Mouse (Mus musculus) stomach, postnatal 0 days (tissue): Measurements from ENCODE around the gene Myct1. TPM values are rescaled to one million over a fixed set of nuclear protein-coding genes. Genes with fewer than 3 reads are reported as not detected.

Source experiments
- ATAC-seq: fragments of 200-750 bp; cut with Nextera tagmentation; 2 replicates; pipeline ENCODE4 v1.8.0; 2017; ENCODE audit not compliant: low FRiP score, low TSS enrichment
- DNase-seq: peaks from one replicate; pipeline ENCODE4 v3.0.0-alpha.2; 2016; ENCODE audit warnings: low spot score
- H3K27ac ChIP-seq: fragments of 300-500 bp; sonication (generic); replicated peaks from 2 replicates; pipeline ENCODE4 v1.5.1; 2014; ENCODE audit warnings: mild to moderate bottlenecking, control low read depth
- H3K27me3 ChIP-seq: fragments of 300-500 bp; sonication (generic); 2 replicates; pipeline ENCODE4 v1.6.1; 2014; ENCODE audit warnings: low read length; ENCODE audit not compliant: control insufficient read depth, insufficient read depth
- H3K36me3 ChIP-seq: fragments of 300-500 bp; sonication (generic); 2 replicates; pipeline ENCODE4 v1.6.1; 2014; ENCODE audit warnings: low read length, mixed read lengths; ENCODE audit not compliant: control insufficient read depth, insufficient read depth
- H3K4me1 ChIP-seq: fragments of 300-500 bp; sonication (generic); replicated peaks from 2 replicates; pipeline ENCODE4 v1.6.1; 2014; ENCODE audit warnings: antibody characterized with exemption; ENCODE audit not compliant: control insufficient read depth, insufficient read depth
- H3K4me2 ChIP-seq: fragments of 300-500 bp; sonication (generic); replicated peaks from 2 replicates; pipeline ENCODE4 v1.6.1; 2014; ENCODE audit warnings: low read depth, mild to moderate bottlenecking, control low read depth, moderate library complexity
- H3K4me3 ChIP-seq: fragments of 300-500 bp; sonication (generic); 2 replicates; pipeline ENCODE4 v1.5.1; 2014; ENCODE audit warnings: low read depth, low read length, control low read depth
- H3K9ac ChIP-seq: fragments of 300-500 bp; sonication (generic); 2 replicates; pipeline ENCODE4 v1.6.1; 2014; ENCODE audit warnings: mild to moderate bottlenecking, low read length, control low read depth, mixed read lengths
- H3K9me3 ChIP-seq: fragments of 300-500 bp; sonication (generic); 2 replicates; pipeline ENCODE4 v1.6.1; 2016; ENCODE audit warnings: low read length; ENCODE audit not compliant: control insufficient read depth
- CTCF ChIP-seq: IDR thresholded peaks from 2 replicates; pipeline ENCODE4 v1.5.1; 2016; ENCODE audit warnings: antibody characterized with exemption, low read depth, mild to moderate bottlenecking, moderate library complexity
- EP300 ChIP-seq: optimal IDR thresholded peaks from 2 replicates; pipeline ENCODE3; 2016; ENCODE audit warnings: antibody characterized with exemption
- WGBS: fragments of 180-500 bp; shearing (Covaris S2); extraction: QIAGEN DNeasy Blood & Tissue Kit; methylation state at CpG from one replicate; pipeline ENCODE4 v1.1.7; 2014; 5-methylcytosine and 5-hydroxymethylcytosine counted together
- polyA plus RNA-seq: library from polyadenylated mRNA; unstranded; fragments of >200 nt; fragmentation: Nextera tagmentation; extraction: Ambion mirVana; gene quantifications from 2 replicates; pipeline ENCODE4 v1.2.1, GENCODE M21; 2015

Myct1 gene
- polyA plus RNA-seq, result 2.4 and 2.6 TPM in 2 replicates

DNA sequence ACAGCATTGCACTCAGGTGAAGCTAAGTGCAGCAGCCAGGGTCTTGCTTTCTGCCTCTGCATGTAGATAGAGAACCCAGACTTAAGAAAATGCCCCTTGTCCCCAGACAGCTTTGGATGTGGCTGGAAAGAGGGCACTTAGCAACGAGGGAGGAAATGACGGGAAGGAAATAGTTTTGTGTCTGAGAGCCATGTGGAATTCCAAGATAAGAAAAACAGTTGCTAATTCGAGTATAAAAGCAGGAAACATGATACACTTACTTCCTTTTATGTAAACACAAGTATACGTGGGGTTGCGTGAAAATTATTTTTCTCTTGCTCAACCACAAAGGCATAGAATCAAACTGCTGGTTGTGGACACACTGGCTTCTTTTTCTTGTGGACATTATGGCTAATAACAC, at the start of gene Myct1:
Myct1 (plus strand) TSS at position 312 of the 400 bp plus-strand sequence.
- ATAC-seq (no peak), DNase-seq (no peak)
- Histone ChIP-seq H3K4me2 (no peak within 1 kb of the TSS), H3K27ac (no peak within 1 kb of the TSS), H3K27me3 (no peaks in the 10 kb centered on the region), H3K36me3 (no peaks in the 10 kb centered on the region), H3K9ac (no peak within 1 kb of the TSS), H3K4me3 (0 out of 2 replicates have a peak within 1 kb of the TSS, but pooled peaks have one; percentile 13), H3K4me1 (no peaks in the 10 kb centered on the region), H3K9me3 (no peaks in the 10 kb centered on the region)
- WGBS, result 14% methylated on average over 5 of the region's 5 CpGs
- TF ChIP-seq EP300 (no peak), CTCF (no peak)

DNA sequence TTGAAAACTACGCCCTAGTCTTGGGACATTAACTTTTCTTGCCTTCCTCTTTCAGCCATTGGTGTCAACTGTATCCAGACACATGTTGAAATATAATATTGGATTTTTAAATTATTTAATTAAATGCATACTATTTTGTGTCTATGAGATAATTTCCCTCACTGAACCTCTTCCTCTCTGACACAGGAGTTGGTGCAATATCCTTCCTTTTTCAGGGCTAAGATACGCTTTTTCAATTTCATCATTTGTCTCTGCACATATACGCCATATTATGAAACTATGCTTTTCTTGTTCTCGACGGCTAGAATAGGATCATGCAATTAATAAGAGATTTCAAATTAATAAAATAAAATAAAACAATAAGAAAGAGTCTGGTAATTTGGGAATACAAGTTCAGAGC, 47.1 kb upstream of the Myct1 start:
- no peaks in the 10 kb centered on the region for H3K9me3 ChIP-seq
- H3K36me3 ChIP-seq, result no peaks in the 10 kb centered on the region
- DNase-seq (no peak), ATAC-seq (no peak)
- no peak for TF ChIP-seq CTCF
- TF ChIP-seq EP300, result no peak
- no peak overlapping the region for H3K4me2 ChIP-seq
- H3K9ac ChIP-seq, result no peak overlapping the region
- WGBS, result 93% methylated on average over 5 of the region's 5 CpGs
- no peak overlapping the region for H3K4me3 ChIP-seq
- H3K27ac ChIP-seq, result no peak overlapping the region
- H3K27me3 ChIP-seq, result no peaks in the 10 kb centered on the region
- H3K4me1 ChIP-seq, result no peaks in the 10 kb centered on the region

DNA sequence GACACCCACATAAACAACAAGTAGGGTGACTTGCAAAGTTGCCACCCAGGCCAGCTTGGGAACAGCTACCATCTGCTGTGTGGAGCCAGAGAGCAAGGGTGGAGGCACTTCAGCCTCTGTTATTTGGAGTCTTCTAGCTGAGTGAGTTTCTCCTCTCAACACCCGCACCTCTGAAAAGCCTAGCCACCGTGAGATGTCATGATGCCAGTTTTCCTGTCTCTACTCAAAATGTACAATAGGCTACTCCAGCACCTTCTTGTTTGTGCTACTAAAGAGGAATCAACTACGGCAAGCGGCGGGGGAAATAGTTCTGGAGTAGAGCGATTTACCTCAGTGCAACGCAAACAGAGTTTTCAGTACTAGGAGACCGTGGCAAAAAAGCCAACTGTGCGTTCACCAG, 45.8 kb upstream of the Myct1 start:
- ATAC-seq (no peak), DNase-seq (no peak)
- no peaks in the 10 kb centered on the region for H3K36me3 ChIP-seq
- H3K27ac ChIP-seq, result no peak overlapping the region
- no peaks in the 10 kb centered on the region for H3K27me3 ChIP-seq
- H3K4me2 ChIP-seq, result no peak overlapping the region
- H3K9ac ChIP-seq, result no peak overlapping the region
- TF ChIP-seq CTCF, result no peak
- no peak for TF ChIP-seq EP300
- no peaks in the 10 kb centered on the region for H3K9me3 ChIP-seq
- 81% methylated on average over 9 of the region's 9 CpGs for WGBS
- no peak overlapping the region for H3K4me3 ChIP-seq
- no peaks in the 10 kb centered on the region for H3K4me1 ChIP-seq

DNA sequence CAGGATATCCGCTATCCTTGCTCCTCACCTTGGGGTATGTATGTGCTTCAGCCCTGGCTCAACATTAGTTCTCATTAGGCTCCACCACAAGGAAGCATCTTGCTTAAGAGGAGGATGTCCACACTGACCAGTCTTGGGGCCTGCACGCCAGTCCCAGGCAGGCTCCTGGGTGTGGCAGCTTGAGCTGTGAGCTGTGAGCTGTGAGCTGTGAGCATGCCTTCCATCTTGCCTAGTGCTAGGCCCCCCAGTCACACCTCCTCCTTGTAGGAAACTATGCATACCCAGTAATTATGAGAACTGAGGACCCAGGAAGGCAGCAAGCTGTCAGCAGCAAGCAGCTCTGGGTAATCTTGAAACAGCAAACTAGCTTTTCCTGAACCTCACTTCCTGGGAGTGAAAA, 44.9 kb upstream of the Myct1 start:
- TF ChIP-seq CTCF, result no peak
- no peak for TF ChIP-seq EP300
- Histone ChIP-seq H3K27me3 (no peaks in the 10 kb centered on the region), H3K4me2 (no peak overlapping the region), H3K4me1 (no peaks in the 10 kb centered on the region), H3K9ac (no peak overlapping the region), H3K9me3 (no peaks in the 10 kb centered on the region), H3K36me3 (no peaks in the 10 kb centered on the region), H3K4me3 (no peak overlapping the region), H3K27ac (no peak overlapping the region)
- DNase-seq (no peak), ATAC-seq (no peak)
- WGBS, result 70% methylated on average over 2 of the region's 2 CpGs

DNA sequence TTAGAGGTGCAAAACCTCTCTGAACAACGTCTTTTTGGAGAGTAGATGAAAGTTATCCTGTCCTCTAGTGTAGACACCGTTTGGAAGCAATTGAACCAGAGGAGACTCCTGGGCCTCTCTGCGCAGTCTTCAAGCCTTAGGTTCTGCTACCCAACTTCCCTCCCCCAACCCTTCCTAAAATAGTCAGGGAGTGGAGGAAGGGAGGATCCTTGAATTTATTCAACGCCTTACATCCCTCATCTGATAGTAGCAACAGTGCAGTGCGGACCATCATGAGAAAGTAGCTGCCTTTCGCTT, 43.8 kb upstream of the Myct1 start:
- Histone ChIP-seq H3K27ac (no peak overlapping the region), H3K36me3 (no peaks in the 10 kb centered on the region), H3K9ac (peak overlapping the region; percentile 53; the same call in 1 of the 2 replicates), H3K9me3 (no peaks in the 10 kb centered on the region), H3K27me3 (no peaks in the 10 kb centered on the region), H3K4me2 (peak overlapping the region; percentile 84), H3K4me1 (no peaks in the 10 kb centered on the region), H3K4me3 (peak overlapping the region; percentile 45)
- DNase-seq (no peak), ATAC-seq (no peak)
- no peak for TF ChIP-seq EP300
- no peak for TF ChIP-seq CTCF
- 12% methylated on average over 6 of the region's 6 CpGs for whole genome bisulfite sequencing

DNA sequence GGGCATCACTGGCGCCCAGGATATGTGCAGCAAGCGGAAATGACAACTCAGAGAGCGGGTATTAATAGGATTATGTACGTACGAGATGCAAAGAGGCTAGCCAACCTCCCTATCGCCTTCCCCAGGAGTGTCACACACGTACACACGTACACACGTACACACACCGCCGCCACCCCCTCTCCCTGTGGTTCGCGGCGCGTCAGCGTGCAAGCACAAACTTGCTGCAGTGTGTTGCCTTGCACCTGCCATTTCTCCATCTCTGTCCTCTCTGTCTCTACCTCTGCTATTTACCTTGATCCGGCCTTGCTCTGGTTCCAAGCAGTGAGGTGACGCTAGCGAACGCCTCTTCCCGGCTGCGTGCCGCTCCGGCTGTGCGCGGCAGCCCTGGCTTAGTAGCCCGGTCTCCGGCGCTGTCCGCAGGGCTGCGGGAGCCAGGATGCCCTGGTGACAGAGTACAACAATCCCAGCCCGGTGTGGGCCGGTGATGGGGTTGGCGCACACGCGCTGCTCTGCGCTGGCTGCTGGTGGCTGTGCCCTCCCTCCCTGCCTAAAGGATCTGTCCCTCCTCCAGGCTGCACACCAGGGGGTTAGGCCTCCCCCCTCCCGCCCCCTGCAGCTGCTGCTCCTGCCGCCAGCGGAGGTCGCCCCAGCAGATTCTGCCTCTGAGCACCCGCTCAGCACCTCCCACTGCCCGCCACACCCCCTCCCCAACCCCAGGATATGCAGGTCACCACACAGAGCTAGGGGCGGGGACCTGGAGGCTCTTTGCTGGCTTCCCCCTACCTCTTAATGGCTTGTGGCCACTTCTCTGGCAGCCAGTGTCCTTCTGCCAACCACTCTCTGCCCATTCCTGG, 43.2 kb upstream of the Myct1 start:
- ATAC-seq (peak; percentile 70), DNase-seq (peak; percentile 36)
- Histone ChIP-seq H3K4me1 (no peaks in the 10 kb centered on the region), H3K9me3 (no peaks in the 10 kb centered on the region), H3K36me3 (no peaks in the 10 kb centered on the region), H3K27ac (no peak overlapping the region), H3K9ac (peak overlapping the region; percentile 53), H3K27me3 (no peaks in the 10 kb centered on the region), H3K4me2 (peak overlapping the region; percentile 84), H3K4me3 (peak overlapping the region; percentile 45)
- TF ChIP-seq CTCF (peak; percentile 38), EP300 (no peak)
- WGBS, result under 1% methylated on average over 44 of the region's 44 CpGs
